Mouse (Mus musculus) cortical plate, adult 2 months (tissue): ENCODE results near the gene Alpk1.

Experiments
- CTCF ChIP-seq: fragments of 200-500 bp; IDR thresholded peaks from 2 replicates; pipeline ENCODE4 v1.5.1; 2011; ENCODE audit warnings: mild to moderate bottlenecking, control low read depth, low read length; ENCODE audit not compliant: insufficient read depth; ENCODE audit errors: extremely low read depth
- POLR2A ChIP-seq: fragments of 200-500 bp; IDR thresholded peaks from 2 replicates; pipeline ENCODE4 v1.6.1; 2011; ENCODE audit warnings: mild to moderate bottlenecking, low read length, control low read depth; ENCODE audit not compliant: insufficient read depth; ENCODE audit errors: extremely low read depth

- TF ChIP-seq POLR2A (no peak), CTCF (no peak)
Measured at GRCm38 (mm10) chr3:127728851-127729512, 51.3 kb downstream of the Alpk1 start.
